Mouse (Mus musculus) Muller cell, postnatal 12 days (primary cell): ENCODE data around the gene Tspan9.
A peak's percentile ranks its signal among the peaks of the same experiment; 100 is the strongest.

ENCODE experiments used
- DNase-seq: peaks from one replicate; pipeline ENCODE4 v3.0.0-alpha.2; 2015; ENCODE audit errors: inconsistent ontology term

Gene Tspan9

GRCm38 (mm10) chr6:127981176-127981575 lies 162.2 kb downstream of the Tspan9 start:
- DNase-seq, result no peak

DNA sequence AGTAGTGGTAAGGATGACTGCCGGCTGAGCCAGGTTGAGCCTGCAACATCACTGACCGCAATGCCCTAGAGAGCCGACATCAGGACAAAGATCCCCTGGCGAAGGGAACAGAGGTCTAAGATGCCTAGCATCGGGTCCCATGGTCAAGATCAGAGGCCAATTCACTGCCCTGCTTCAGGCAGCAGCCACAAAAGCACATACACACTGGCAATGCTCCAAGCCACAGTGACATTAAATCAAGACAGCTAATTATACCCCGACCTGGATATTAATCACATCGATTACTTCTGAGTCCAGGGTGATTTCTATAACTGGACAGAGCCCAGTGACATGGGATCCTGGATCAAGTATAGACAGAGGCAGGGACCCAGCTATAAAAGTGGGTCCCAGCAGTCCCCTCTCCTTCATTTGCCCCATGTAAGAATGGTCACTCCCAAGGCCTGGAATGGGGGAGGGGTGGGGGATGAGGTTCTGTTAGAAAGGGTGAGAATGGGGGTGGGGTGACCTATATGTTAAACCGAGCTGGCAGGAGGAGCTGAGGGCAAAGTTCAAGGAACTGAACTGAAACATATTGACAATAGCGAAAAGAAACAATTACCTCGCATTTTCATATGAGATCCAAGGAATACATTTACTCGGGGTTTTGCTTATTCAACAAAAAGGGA lies 162.9 kb downstream of the Tspan9 start:
- no peak for DNase-seq

GRCm38 (mm10) chr6:127979831-127980230 lies 163.6 kb downstream of the Tspan9 start:
- no peak for DNase-seq

GRCm38 (mm10) chr6:127978941-127979340 lies 164.5 kb downstream of the Tspan9 start:
- no peak for DNase-seq

DNA sequence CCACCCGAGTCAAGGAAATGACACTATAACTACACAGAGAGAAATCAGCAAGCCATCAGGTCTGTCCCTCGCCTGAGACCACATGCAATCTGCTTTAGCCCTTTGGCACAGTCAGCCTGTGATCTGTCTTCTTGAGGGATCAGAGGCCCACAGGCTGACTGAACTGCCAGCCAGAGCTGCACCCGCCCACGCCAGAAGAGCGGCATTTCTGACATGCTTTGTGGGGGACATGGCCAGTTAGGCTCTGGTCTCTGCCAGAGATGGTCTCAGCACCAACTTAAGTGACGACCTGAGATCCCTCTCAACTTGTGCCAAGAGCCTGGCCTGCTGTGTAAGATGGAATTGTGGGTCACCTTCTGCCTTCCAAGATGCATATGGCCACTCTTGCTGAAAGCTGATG lies 166.7 kb downstream of the Tspan9 start:
- DNase-seq, result no peak

DNA sequence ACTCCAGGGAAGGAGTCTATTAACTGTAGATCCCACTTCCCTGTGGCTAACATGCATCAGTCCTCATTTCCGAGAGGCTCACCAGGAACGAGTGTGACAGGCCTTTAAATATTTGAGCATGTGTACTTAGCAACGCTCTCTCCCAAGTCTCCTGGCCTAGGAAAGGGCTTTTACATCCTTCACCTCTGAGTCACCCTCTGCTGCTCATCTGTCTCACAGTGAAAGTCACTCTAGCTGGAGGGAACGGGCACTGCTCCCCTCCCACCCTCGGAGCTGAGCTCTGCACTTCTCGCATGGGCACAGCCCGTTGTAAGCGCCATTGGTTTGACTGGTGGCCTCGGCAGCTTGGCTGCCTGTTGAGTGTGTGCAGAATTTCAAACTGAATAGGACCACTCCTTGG lies 169.4 kb downstream of the Tspan9 start:
- peak; percentile 83 for DNase-seq

DNA sequence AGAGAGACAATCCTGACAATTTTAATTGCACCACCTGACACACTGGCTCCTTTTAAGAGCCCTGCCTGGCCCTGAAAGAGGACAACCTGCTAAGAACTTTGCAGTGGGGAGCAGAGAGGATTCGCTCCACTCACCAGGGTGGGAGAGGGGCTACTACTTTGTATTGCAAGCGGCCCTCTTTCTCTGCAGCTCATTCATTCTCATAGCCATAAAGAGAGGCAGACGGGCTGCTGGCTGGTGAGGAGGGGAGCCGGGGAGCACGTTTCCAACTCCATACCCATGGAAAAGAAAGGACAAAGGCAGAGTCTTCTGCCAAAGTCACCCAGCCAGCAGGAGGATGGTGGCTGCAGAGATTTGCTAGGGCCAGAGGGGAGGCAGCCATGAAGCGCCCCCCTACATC lies 169.8 kb downstream of the Tspan9 start:
- no peak for DNase-seq

DNA sequence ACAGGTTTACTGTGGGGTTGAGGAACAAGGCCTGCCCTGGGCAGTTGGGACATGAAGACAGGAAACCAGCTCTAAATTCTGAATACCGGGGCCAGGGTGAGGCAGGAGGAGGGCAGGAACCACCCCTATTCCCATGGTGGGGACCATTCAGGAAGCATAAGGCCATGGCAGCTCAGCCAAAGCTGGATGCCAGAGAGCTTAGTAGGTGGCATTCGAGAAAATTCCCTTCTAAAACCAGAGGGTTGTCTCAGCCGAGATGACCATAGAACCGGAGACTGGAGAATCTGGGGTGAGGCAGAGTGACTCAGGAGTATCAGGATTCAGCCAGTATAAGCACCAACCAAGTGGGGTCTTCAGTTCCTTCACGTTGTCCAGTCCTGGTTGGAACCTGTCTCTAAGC lies 171.5 kb downstream of the Tspan9 start:
- DNase-seq, result peak; percentile 24

GRCm38 (mm10) chr6:127970848-127971247 lies 172.5 kb downstream of the Tspan9 start:
- DNase-seq, result no peak

- DNase-seq, result peak; percentile 64
Measured at GRCm38 (mm10) chr6:127970120-127970519, 173.3 kb downstream of the Tspan9 start.

DNA sequence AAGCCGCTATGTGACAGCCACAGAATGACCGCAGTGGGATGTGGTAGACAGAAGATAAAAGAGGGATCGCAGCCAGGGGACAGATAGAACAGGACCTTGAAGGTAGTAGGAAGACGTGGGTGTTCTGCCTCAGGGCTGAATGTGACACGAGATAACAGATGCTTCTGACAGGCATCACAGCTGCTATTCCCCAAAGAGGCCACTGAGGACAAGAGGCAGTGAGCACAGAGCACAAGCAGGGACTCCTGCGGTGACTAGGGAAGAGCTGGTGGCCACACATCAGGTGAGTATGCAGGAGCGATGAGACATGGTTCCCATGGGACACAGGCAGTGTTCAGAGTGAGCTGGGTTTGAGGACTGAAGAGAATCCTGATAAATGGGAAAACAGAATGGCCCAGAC lies 173.7 kb downstream of the Tspan9 start:
- no peak for DNase-seq

- DNase-seq, result peak; percentile 39
Measured at GRCm38 (mm10) chr6:127965497-127965896, 177.9 kb downstream of the Tspan9 start.

DNA sequence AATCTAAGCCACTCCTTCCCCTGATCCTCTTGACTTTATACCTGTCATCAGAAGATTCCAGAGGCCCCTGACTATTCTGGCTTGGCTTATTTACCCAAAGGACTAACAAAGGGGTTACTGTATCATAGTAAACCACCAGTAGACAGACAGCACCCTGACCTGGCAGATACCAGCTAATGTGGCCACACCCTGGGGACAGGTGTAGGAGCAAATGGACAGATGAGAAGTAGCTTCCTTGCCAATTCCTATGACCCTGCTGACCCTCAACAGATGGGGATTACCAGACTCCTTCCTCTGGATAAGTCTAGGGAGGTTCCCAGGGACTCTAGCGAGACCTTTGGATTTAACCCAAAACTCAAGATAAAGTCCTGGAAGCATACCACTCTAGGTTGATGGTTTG lies 183.2 kb downstream of the Tspan9 start:
- no peak for DNase-seq

DNA sequence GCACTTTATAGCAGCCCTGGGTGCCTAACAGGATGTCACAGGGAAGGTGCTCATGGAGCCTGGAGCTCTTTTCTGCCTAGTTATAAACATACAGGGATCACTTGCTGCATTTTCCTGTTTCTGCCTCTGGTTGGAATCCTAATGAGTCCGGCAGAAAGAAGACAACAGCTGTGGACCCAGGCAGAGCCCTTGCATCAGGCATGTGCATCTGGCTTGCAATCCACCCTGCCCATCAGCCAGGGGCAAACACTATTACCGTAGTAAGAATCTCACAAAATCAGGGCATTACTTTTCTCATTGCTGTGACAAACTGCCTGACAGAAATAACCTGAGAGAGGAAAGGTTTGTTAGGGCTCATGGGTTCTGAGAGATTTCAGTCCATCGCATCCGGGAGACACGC lies 187.2 kb downstream of the Tspan9 start:
- DNase-seq, result no peak

DNA sequence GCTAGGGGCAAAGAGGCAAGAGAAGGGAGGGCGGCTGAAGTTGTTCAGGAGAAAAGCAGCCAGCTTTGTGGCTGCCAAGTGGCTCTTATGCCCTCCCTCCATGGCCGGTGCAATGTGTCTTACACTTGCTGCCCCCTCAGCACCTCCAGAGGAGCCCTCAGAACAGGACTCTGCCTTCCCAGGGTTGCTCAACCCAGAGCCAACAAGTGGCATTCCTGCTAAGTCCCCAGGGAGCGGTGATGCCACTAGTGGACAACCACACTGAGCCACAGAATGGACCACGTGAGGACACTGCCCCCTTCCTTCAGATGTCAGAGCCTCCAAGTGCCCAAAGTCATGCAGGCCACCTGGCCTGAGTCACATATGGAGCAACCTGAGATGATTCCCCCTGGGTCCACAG lies 190.3 kb downstream of the Tspan9 start:
- DNase-seq, result no peak

GRCm38 (mm10) chr6:127949885-127950284 lies 193.5 kb downstream of the Tspan9 start:
- DNase-seq, result no peak

GRCm38 (mm10) chr6:127948656-127949055 lies 194.7 kb downstream of the Tspan9 start:
- DNase-seq, result no peak

- DNase-seq, result peak; percentile 31
Measured at GRCm38 (mm10) chr6:127945725-127946124, 197.7 kb downstream of the Tspan9 start.

DNA sequence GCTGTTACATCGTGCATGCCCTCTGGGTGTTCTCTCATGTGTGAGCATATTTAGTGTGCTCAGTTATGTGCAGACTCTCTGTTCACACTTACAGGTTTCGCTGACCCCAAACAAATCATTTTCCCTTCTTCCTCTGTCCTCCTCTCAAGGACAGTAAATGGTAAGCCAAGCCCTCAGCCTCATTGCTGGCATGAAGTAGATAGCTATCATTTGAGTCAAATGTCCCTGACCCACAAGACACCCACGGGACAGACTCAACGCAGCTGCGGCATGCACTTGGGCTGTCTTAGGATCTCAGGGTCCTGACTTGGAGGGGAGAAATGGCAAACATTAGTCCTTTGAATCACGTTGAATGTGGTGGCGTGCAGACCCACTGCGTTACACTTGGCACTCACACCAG lies 201.0 kb downstream of the Tspan9 start:
- no peak for DNase-seq

DNA sequence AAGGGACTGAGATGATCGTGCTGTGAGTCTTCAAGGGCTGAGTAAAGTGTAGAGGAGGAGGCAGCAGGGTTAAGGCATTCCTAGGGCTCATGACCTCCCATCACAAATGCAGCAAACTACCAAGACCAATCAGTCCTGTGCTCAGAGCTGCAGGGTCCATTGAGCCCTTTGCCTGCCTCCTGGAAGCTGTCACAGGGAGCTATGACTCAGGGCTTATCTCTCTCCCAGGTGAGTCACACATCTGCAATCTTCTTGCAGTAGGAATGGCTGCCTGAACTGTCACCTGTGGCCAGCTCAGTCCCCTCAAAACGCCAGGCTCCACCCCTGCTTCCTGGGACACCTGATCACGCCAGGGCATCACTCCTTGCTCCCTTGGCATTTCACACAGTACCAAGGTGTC lies 208.3 kb downstream of the Tspan9 start:
- DNase-seq, result no peak

- no peak for DNase-seq
Measured at GRCm38 (mm10) chr6:127933841-127934240, 209.6 kb downstream of the Tspan9 start.

GRCm38 (mm10) chr6:127932697-127933096 lies 210.7 kb downstream of the Tspan9 start:
- no peak for DNase-seq

GRCm38 (mm10) chr6:127928682-127929081 lies 214.7 kb downstream of the Tspan9 start:
- no peak for DNase-seq

- DNase-seq, result no peak
Measured at GRCm38 (mm10) chr6:127925915-127926314, 217.5 kb downstream of the Tspan9 start.
